Mouse (Mus musculus): Measurements from ENCODE around the gene Agpat2.

Gene Agpat2

DNA sequence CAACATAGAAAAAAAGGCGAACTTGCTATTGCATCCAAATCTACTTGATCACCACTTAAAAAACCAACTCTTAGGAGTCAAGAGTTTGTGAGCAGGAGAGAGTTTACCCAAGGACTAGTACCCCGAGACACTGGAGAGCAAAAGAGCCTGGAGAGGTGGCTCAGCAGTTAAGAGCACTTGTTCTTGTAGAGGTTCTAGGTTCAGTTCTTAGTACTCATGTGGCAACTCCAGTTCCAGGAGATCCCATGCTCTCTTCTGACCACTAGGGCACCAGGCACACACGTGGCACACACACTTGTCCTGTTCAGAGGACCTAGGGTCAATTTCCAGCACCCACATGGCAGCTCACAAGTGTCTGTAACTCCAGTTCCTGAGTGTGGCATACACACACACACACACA, 21.9 kb upstream of the Agpat2 start:
- DNase-seq (ENCODE audit: low read depth), result no peak

GRCm38 (mm10) chr2:26625419-26625818, 21.2 kb upstream of the Agpat2 start:
- no peak for DNase-seq (ENCODE audit: low read depth)

- peak; percentile 49 for DNase-seq (ENCODE audit: low read depth)
Observed at GRCm38 (mm10) chr2:26622984-26623383, 18.8 kb upstream of the Agpat2 start.

GRCm38 (mm10) chr2:26621246-26621645, 17.0 kb upstream of the Agpat2 start:
- no peak for DNase-seq (ENCODE audit: low read depth)

GRCm38 (mm10) chr2:26617928-26618327, 13.7 kb upstream of the Agpat2 start:
- no peak for DNase-seq (ENCODE audit: low read depth)

- no peak for DNase-seq (ENCODE audit: low read depth)
Observed at GRCm38 (mm10) chr2:26617331-26617730, 13.1 kb upstream of the Agpat2 start.

- DNase-seq (ENCODE audit: low read depth), result no peak
Observed at GRCm38 (mm10) chr2:26615459-26616124, 11.4 kb upstream of the Agpat2 start.

DNA sequence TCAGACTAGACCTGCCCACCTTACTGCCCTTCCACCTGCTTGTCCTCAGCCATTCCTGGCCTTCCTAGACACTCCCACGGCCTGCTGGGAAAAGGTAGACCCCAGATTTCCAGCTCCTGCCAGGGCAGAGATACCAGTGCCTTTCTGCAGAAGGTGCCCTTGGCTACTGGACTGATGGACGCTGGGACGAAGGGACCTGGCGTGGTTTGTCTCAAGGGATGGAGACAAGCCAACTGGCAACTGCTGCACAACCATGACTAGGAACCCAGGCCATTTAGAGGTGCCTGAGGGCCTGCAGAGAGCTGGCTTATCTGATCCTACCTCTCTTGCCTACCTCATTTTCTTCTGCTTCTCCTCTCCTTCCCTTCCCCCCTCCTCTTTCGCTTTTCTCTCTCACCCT, 10.7 kb upstream of the Agpat2 start:
- DNase-seq (ENCODE audit: low read depth), result no peak

DNA sequence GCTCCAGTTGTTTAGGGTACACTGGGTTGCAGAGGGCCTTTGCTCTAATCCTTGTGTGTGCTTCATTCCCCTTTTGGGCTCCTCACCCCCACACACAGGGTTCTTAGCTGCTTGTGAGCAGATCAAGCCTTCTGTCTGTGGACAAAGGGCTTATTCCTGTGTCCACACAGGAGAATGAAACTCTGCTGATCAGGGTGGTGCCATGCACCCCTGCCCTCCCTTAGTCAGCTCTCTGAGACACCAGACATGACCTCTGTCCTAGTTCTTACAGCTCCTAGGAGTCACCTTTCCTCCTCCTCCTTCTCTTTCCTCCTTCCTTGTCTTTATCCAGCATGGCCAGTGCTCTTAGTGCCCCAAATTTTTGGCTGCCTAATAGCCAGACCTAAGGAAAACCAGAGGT, 7.7 kb upstream of the Agpat2 start:
- DNase-seq (ENCODE audit: low read depth), result no peak

- DNase-seq (ENCODE audit: low read depth), result no peak
Observed at GRCm38 (mm10) chr2:26611054-26611453, 6.8 kb upstream of the Agpat2 start.

- DNase-seq (ENCODE audit: low read depth), result no peak
Observed at GRCm38 (mm10) chr2:26610526-26610925, 6.3 kb upstream of the Agpat2 start.

DNA sequence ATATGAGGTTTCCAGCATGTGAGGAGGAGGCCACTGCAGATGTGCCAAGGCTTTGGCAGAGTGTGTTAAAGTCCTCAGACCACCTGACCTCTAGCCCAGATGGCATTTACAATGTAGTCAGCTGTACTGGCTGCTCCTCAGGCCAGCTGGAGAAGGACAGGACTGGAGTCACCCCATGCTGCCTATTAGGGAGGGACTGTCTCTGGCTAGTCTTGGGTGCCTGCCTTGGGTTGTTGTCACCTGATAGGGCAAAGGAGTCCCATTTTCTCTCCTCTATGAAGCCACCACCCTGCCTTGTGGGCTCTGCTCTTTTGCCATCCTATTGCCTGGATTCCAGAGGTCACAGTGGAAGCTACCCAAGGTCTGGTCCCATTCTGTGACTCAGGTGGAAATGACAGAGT, 5.0 kb upstream of the Agpat2 start:
- no peak for DNase-seq (ENCODE audit: low read depth)

DNA sequence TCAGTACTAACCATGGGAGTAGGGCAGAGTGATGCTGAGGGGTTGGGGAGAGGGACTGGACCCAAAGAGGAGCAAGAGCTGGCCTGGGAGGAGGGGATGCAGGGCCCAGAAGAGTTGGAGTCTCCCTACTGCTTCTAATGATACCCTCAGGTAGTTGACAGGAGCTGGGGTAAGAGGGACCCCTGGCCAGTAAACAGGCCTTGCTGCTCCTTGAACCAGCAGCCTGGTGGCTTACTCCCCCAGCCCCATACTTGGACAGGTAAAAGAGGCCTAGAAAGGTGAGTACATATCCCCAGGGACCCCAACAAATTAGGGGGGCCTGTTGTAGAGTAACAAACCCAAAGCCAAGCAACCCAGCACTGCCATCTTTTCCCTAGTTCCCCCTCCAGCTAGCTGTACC, 4.6 kb upstream of the Agpat2 start:
- no peak for DNase-seq (ENCODE audit: low read depth)

- DNase-seq (ENCODE audit: low read depth), result no peak
Observed at GRCm38 (mm10) chr2:26607056-26607910, 3.1 kb upstream of the Agpat2 start.

DNA sequence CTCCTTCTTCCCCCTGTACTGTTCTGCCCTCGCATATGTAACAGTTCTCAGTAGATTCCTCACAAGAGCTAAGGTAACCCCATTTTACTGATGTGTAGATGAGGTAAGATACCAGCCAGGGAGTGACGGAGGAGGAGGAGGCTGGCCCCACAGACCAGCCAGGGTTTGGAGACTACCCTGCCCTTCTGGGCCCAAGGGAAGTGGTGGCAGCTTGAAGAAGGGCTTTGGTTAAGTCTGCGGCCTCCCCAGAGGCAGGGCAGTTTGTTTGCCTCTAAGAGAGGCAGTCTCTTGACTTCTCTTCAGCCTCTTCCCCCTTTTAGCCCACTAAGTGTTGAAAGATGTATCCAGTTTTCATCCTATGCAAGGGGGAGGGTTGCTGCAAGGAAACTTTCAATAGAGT, 2.4 kb upstream of the Agpat2 start:
- no peak for DNase-seq (ENCODE audit: low read depth)

DNA sequence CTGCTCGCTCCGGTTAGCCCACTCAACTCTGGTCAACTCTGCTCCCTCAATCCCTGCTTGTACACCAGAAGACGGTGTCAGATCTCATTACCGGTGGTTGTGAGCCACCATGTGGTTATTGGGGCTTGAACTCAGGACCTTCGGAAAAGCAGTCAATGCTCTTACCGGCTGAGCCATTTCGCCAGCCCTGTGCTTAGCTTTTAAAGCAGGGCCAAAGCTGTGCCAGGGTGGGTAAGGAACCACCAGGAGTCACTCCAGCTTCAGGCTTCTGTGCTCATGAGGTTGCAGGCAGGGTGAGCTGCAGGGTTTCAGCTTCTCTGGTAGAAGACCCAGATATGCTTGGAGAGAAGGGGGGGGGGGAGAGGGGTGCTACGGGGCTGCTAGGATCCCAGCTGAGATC, 1.1 kb upstream of the Agpat2 start:
- no peak for DNase-seq (ENCODE audit: low read depth)

DNA sequence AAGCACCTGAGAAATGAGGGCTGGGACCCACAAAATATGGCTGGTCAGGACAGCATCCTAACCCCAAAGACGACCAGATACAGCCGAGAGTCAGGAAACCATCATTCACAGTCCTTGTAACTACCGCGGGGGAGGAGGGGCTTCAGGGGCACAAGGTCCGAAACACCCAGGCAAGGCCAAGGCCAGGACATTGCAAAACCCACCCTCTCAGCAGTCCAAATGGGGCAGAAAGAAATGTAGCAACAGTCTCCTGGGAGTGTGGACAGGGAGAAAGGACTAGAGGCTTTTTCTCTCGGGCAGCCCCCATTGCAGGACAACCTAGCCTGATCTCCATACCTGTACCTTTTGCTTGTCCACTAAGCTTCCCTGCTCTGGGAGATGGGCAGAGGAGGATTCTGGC, 1.1 kb downstream of the Agpat2 start:
- DNase-seq (ENCODE audit: low read depth), result no peak

DNA sequence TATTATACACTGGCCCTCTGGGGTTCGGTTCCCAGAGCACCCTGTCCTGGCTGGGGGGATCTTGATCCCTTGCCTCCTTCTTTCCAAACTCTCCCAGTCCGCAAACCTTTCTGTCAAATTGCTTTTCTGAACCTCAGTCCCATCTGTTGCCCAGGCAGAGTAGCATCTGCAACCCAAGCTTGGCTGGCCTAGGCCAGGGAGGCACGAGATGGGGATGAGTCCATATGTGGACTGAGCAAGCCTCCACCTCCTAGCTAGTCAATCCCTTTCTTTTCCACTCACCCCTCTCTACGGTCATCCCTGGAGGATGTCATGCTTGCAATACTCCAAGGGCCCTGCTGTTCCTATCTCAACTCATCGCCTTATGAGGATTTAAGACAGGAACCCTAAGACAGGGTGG, 1.6 kb downstream of the Agpat2 start:
- DNase-seq (ENCODE audit: low read depth), result no peak

GRCm38 (mm10) chr2:26601595-26601994, 2.6 kb downstream of the Agpat2 start:
- no peak for DNase-seq (ENCODE audit: low read depth)

DNA sequence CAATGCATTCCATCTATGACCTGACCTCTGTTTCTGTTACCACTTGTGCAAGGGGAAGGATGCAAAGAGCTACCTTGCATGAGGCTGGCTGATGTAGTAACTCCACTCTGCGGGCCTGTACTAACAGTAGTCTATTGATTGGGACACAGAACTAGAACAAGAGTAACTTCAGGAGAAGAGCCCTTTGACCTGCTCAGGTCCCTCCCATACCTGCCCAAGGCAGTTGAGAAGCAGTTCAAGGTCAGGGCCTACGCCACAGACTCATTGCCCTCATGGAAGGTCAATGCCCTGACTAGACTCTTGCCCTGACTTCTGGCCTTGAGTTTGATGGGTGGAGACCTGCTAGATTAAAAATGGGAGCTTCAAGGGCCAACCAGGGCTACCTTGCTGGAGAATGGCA, 3.6 kb downstream of the Agpat2 start:
- DNase-seq (ENCODE audit: low read depth), result no peak

- no peak for DNase-seq (ENCODE audit: low read depth)
Observed at GRCm38 (mm10) chr2:26599965-26600364, 4.3 kb downstream of the Agpat2 start.

GRCm38 (mm10) chr2:26598462-26598861, 5.8 kb downstream of the Agpat2 start:
- no peak for DNase-seq (ENCODE audit: low read depth)

DNA sequence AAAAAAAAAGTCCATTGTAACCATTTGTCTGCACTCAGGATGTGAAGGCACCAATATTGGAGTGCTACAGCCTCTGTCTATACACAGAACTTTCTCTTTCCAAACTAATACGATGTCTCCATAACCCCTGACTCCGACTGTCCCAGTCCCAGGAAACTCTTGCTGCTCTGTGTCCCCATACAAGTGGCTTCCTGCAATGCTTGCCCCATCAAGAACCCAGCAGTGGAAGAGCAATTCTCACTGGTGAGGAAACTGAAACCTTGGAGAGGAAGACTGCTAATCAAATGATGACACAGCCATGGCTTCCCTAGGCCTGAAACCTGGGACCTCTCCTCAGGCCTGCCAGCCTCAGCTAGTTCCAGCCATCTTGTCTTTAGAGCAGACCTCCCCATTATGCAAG, 6.4 kb downstream of the Agpat2 start:
- no peak for DNase-seq (ENCODE audit: low read depth)

DNA sequence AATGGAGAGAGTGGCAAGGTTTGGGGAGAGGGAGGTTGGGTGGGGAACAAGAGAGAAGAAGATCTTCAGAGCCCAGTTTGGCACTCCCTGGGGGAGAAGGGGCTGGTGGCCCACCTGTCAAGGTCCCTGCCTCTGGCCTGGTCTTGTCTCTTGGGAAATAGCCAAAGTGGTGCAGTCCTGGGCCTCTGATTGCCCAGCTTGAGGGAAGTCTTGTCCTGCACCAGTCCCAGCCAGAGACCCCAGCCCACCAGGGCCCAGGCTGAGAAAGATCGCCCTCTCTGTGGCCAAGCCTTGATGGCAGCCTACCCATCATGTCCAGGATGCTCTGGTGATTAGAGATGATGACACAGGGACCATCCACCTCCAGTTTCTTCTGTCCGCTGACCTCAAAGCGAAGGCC, 7.3 kb downstream of the Agpat2 start:
- no peak for DNase-seq (ENCODE audit: low read depth)
